Mouse (Mus musculus) ES-E14 (cell line): ENCODE results near the gene Akap9.

Experiments
- HCFC1 ChIP-seq: IDR thresholded peaks from 2 replicates; pipeline ENCODE4 v1.6.1; 2012; ENCODE audit warnings: low read length, inconsistent platforms, borderline replicate concordance; ENCODE audit not compliant: insufficient read depth
- MAFK ChIP-seq: IDR thresholded peaks from 2 replicates; pipeline ENCODE4 v1.6.1; 2014; ENCODE audit warnings: mild to moderate bottlenecking, low read depth, low read length, inconsistent platforms; ENCODE audit not compliant: insufficient read depth
- ZC3H11A ChIP-seq: IDR thresholded peaks from 2 replicates; pipeline ENCODE4 v1.6.1; 2012; ENCODE audit warnings: low read depth, mild to moderate bottlenecking, inconsistent platforms, low read length, borderline replicate concordance
- ZNF384 ChIP-seq: IDR thresholded peaks from 2 replicates; pipeline ENCODE4 v1.6.1; 2012; ENCODE audit warnings: low read depth, low read length, inconsistent platforms

- TF ChIP-seq HCFC1 (no peak), ZC3H11A (no peak), ZNF384 (no peak), MAFK (no peak)
Measured at GRCm38 (mm10) chr5:3941240-3941639, 13.4 kb downstream of the Akap9 start.
